Mouse (Mus musculus) liver, adult 2 months (tissue): ENCODE measurements at regions not wholly inside any gene's neighbourhood (a gene's known extent, or its start where the extent isn't known, plus 50 kb on each side); places are given as distances from the start of the nearest gene placed in this dataset.

Experiments
- DNase-seq: peaks from one replicate; pipeline ENCODE4 v3.0.0-alpha.2; 2011; ENCODE audit warnings: low read depth, low spot score; ENCODE audit errors: extremely low read depth
- H3K27ac ChIP-seq: fragments of 200-500 bp; replicated peaks from 2 replicates; pipeline ENCODE4 v1.5.1; 2012; ENCODE audit warnings: low read depth, mild to moderate bottlenecking, control low read depth, inconsistent platforms, low read length; ENCODE audit not compliant: insufficient read depth
- H3K27me3 ChIP-seq: fragments of 200-500 bp; 2 replicates; pipeline ENCODE4 v1.6.1; 2012; ENCODE audit warnings: mild to moderate bottlenecking, moderate library complexity, low read length, inconsistent platforms; ENCODE audit not compliant: control insufficient read depth, insufficient read depth
- H3K36me3 ChIP-seq: fragments of 200-500 bp; 2 replicates; pipeline ENCODE4 v1.6.1; 2012; ENCODE audit warnings: low read length, inconsistent platforms; ENCODE audit not compliant: control insufficient read depth, insufficient read depth
- H3K4me1 ChIP-seq: fragments of 200-500 bp; 2 replicates; pipeline ENCODE4 v1.6.1; 2011; ENCODE audit warnings: low read length; ENCODE audit not compliant: control insufficient read depth, insufficient read depth
- H3K4me3 ChIP-seq: fragments of 200-500 bp; 2 replicates; pipeline ENCODE4 v1.5.1; 2011; ENCODE audit warnings: low read depth, mild to moderate bottlenecking, control low read depth, low read length, moderate library complexity; ENCODE audit not compliant: insufficient read depth
- H3K79me2 ChIP-seq: fragments of 200-500 bp; 2 replicates; pipeline ENCODE4 v1.6.1; 2012; ENCODE audit warnings: inconsistent platforms, mild to moderate bottlenecking, low read length, moderate library complexity; ENCODE audit not compliant: control insufficient read depth, insufficient read depth
- H3K9ac ChIP-seq: fragments of 200-500 bp; 2 replicates; pipeline ENCODE4 v1.6.1; 2012; ENCODE audit warnings: low read depth, mild to moderate bottlenecking, control low read depth, inconsistent platforms, low read length
- CTCF ChIP-seq: fragments of 200-500 bp; IDR thresholded peaks from 2 replicates; pipeline ENCODE4 v1.5.1; 2011; ENCODE audit warnings: low read depth, low read length, control low read depth
- POLR2A ChIP-seq: fragments of 200-500 bp; IDR thresholded peaks from 2 replicates; pipeline ENCODE4 v1.6.1; 2011; ENCODE audit warnings: low read length, control low read depth; ENCODE audit not compliant: insufficient read depth; ENCODE audit errors: extremely low read depth

DNA sequence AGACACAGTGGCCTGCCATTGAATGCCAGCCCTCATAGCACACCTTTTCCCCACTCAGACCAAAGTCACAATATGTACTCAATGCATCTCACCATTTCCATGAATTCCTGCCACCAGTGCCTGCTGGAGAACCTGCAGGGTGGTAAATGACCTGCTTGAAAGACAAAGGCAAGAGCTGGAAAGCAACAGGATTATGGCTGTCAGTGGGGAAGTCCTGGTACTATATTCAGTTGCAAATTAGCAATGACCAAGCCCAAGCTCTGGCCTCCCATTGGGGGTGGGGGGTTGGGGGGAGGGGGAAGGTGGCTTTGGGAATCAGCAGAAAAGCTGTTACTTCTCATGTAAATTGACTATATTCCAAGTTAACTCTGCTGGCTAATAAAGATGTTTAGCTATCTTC lies 990.4 kb downstream of the Fscb start:
- H3K4me3 ChIP-seq, result no peak overlapping the region
- H3K79me2 ChIP-seq, result no peaks in the 10 kb centered on the region
- H3K27me3 ChIP-seq, result no peaks in the 10 kb centered on the region
- no peak for TF ChIP-seq CTCF
- TF ChIP-seq POLR2A, result no peak
- H3K36me3 ChIP-seq, result no peaks in the 10 kb centered on the region
- H3K9ac ChIP-seq, result no peak overlapping the region
- no peak overlapping the region for H3K27ac ChIP-seq
- no peak for DNase-seq
- no peaks in the 10 kb centered on the region for H3K4me1 ChIP-seq

DNA sequence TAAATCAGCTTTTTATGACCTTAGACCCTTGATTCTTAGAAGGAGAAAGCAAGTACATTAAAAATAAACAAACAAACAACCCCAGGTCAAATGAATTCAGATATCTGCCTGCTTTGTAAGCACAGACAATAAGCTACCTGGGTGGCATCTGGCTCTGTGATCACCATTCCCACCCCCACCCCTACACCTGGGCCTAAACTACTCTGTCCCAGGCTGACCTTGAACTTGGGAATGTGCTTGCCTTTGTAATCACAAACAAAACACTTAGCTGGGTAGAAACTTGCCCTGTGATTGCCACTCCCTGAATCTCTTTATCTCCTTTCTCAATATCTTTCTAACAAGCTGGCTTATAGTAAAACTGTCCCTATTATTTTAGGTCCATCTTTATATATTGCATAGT lies 1005.6 kb downstream of the Fscb start:
- no peak overlapping the region for H3K27ac ChIP-seq
- DNase-seq, result no peak
- H3K27me3 ChIP-seq, result no peaks in the 10 kb centered on the region
- TF ChIP-seq CTCF (no peak), POLR2A (no peak)
- H3K9ac ChIP-seq, result no peak overlapping the region
- no peaks in the 10 kb centered on the region for H3K79me2 ChIP-seq
- H3K4me1 ChIP-seq, result no peaks in the 10 kb centered on the region
- no peak overlapping the region for H3K4me3 ChIP-seq
- H3K36me3 ChIP-seq, result no peaks in the 10 kb centered on the region
